Mouse (Mus musculus) adrenal gland, postnatal 14 days (tissue): ENCODE data around the gene Glrx5. TPM values are rescaled to one million over a fixed set of nuclear protein-coding genes. Genes with fewer than 3 reads are reported as not detected.

Experiments
- DNase-seq: peaks from one replicate; pipeline ENCODE4 v3.0.0; 2021; ENCODE audit warnings: mixed read lengths
- microRNA-seq, 2 experiments: library from miRNA; unstranded; fragments of <30 nt; microRNA quantifications; one replicate each; pipeline ENCODE4 v1.2.0; 2021
- total RNA-seq: library from RNA; stranded (reverse); gene quantifications from 2 replicates; pipeline ENCODE4 v1.2.3, GENCODE M21; 2021

The Glrx5 gene
- total RNA-seq, 1 experiment from 2014 or later = 183 TPM

- DNase-seq = peak; percentile 34
Measured at GRCm38 (mm10) chr12:105073708-105074107, 41.2 kb downstream of the Glrx5 start.

- DNase-seq = no peak
Measured at GRCm38 (mm10) chr12:105075496-105075895, 43.0 kb downstream of the Glrx5 start.

DNA sequence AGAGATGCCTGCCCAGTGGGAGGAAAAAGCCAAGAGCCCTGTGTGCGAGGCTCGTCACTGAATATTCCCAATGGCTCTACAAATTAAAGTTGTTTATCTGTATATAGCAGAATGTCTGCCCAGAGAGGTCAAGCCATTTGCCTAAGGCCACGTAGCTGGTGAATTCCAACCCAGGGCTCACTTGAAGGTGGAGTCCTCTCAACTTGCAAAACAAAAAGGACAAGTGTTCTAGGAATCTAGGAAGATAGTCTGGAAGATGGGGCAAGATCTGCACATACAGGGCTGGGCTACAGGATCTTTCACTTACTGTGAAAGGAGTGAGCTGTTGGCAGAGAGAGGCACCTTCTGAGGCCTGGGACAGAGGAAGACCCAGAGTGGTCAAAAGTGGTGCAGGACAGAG, 44.0 kb downstream of the Glrx5 start:
- no peak for DNase-seq

- no peak for DNase-seq
Measured at GRCm38 (mm10) chr12:105077232-105077631, 44.7 kb downstream of the Glrx5 start.

DNA sequence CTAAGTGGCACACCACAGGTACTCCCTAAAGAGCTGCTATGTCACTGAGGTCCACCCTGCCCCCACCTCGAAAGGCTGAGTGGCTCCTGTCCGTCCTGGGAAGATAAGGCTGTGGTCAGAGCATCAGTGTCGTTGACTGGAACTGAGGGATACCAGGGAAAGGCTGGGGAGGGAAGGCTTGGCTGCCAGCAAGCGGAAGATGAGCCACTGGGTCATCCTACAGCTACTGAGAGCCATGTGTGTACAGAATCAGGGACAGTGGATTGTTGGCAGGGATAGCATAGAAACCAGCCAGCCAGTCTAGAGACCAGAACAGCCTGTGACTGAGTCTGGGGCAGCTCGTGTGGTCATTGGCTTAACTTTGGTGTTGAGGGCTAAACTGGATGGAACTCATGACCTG, 51.7 kb downstream of the Glrx5 start:
- DNase-seq = peak; percentile 19

DNA sequence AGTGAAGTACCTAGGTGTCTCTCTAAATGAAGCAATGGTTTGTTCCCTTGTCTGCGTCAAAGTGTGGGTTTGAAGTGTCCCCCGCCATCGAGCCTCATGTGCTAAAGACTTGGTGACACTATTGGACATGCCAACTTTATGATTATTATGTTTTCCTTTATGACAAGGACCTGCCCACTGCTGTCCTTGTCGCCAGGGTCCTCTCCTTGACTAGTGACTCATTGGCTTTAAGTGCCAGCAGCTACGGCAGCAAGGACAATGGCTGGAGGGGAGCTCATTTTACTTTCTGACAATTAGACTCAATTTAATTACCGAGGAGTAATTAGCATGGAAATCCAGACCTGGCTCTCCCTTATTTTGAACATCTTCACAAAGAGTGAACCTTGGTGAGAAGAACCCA, 52.3 kb downstream of the Glrx5 start:
- DNase-seq = peak; percentile 34

GRCm38 (mm10) chr12:105085296-105085695, 52.8 kb downstream of the Glrx5 start:
- no peak for DNase-seq

GRCm38 (mm10) chr12:105086781-105087180, 54.3 kb downstream of the Glrx5 start:
- no peak for DNase-seq

DNA sequence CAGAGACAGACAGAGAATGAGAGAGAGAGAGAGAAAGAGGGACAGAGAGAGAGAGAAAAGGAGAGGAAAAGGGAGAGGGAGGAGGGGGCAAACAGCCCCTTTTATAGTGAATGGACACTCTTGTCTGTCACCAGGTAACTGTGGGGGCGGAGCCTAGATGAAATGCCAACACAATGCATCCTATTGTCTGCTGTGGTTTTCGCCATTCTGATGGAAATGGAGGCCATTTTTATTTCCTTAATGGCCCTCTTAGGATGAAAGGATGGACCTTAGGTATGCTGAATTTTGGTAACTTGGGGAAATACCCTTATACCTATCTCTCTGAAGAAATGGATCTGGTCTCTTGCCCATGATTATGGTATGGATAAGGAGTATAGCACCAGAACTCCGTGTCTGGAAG, 54.9 kb downstream of the Glrx5 start:
- DNase-seq = no peak

GRCm38 (mm10) chr12:105089231-105089630, 56.7 kb downstream of the Glrx5 start:
- no peak for DNase-seq

- DNase-seq = no peak
Measured at GRCm38 (mm10) chr12:105091604-105092003, 59.1 kb downstream of the Glrx5 start.

Small RNAs within 50 kb of the gene (microRNA-seq; reads per million reads assigned to microRNA genes)
- gene Mir3069 = 2.7 to 5.1 reads per million in 2 experiments

Other genes with a start within 250 kb of the Glrx5 start
- gene Clmn, start 167.6 kb upstream of the Glrx5 start, total RNA-seq = 7.5 and 14.3 TPM in 2 replicates
- gene Syne3, start 22.9 kb upstream of the Glrx5 start, total RNA-seq = 8.4 and 10.2 TPM in 2 replicates
- not detected in 2 replicates for gene Tcl1b2, start 113.3 kb downstream of the Glrx5 start, total RNA-seq
- not detected in 2 replicates for gene Tcl1b1, start 127.0 kb downstream of the Glrx5 start, total RNA-seq
- not detected in 2 replicates for gene Tcl1b5, start 143.7 kb downstream of the Glrx5 start, total RNA-seq
- gene Tcl1b3, start 158.4 kb downstream of the Glrx5 start, total RNA-seq = not detected in 2 replicates
- not detected in 2 replicates for gene Tcl1b4, start 169.3 kb downstream of the Glrx5 start, total RNA-seq
- not detected in 2 replicates for gene Tcl1, start 190.1 kb downstream of the Glrx5 start, total RNA-seq